Mouse (Mus musculus): ENCODE data around the gene Pp2d1. TPM values are rescaled to one million over a fixed set of nuclear protein-coding genes. Genes with fewer than 3 reads are reported as not detected.
"Not testable (repeated sequence)": the region's sequence is repeated elsewhere in the genome, so short reads cannot be mapped to it uniquely, and the experiment has no call there.

Pp2d1 gene
- polyA plus RNA-seq, 1 experiment from 2014 or later = 0.26 TPM

- no peak for ATAC-seq (ENCODE audit: borderline replicate concordance, extremely low read depth, low FRiP score, low TSS enrichment)
- Histone ChIP-seq H3K36me3 (no peaks in the 10 kb centered on the region), H3K4me2 (no peak overlapping the region), H3K27ac (no peak overlapping the region), H3K9ac (no peak overlapping the region), H3K9me3 (no peaks in the 10 kb centered on the region), H3K4me3 (no peak overlapping the region), H3K27me3 (no peaks in the 10 kb centered on the region), H3K4me1 (0 out of 2 replicates have a peak, but pooled peaks cover 3% of the 10 kb centered on the region)
- 78% methylated on average over 2 of the region's 2 CpGs for WGBS
Measured at GRCm38 (mm10) chr17:53577151-53577550, 37.9 kb upstream of the Pp2d1 start.

DNA sequence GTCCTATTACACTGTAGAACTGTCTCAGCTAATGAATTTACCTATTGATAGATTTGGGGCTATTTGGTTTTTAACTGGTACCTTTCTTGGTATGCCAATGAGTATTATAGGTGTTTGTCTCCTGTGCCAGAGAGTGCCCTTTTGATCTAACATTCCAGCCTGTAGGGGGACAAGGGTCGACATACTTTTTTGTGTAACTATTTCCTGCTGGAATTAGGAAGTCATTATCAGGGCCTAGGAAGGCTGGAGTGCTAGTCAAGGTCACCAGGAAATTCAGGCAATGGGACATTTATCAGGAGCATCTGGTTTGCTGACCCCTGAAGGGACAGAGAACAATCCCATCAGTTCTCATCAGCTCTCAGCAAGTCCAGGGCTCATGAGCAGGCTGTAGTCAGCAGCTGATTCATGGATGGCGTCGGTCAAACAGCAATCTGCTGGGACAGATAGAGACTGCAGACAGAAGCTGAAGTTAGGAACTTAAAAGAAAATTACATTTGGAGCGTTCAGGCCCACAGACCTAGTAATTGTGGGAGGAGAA, 33.8 kb upstream of the Pp2d1 start:
- ATAC-seq (ENCODE audit: borderline replicate concordance, extremely low read depth, low FRiP score, low TSS enrichment) = no peak
- 56% methylated on average over 4 of the region's 4 CpGs for WGBS
- peaks cover 25% of the 10 kb centered on the region for H3K4me1 ChIP-seq

GRCm38 (mm10) chr17:53570932-53571331, 31.7 kb upstream of the Pp2d1 start:
- H3K9ac ChIP-seq; H3K4me2 ChIP-seq; H3K4me3 ChIP-seq; H3K27me3 ChIP-seq; H3K36me3 ChIP-seq; ATAC-seq (ENCODE audit: borderline replicate concordance, extremely low read depth, low FRiP score, low TSS enrichment); H3K9me3 ChIP-seq: not testable (repeated sequence)
- Histone ChIP-seq H3K27ac (peak overlapping the region; percentile 26; the same call in 1 of the 2 replicates), H3K4me1 (peaks cover 27% of the 10 kb centered on the region)
- 89% methylated on average over 5 of the region's 5 CpGs for WGBS

More for the DNA sequence above, 33.8 kb upstream of the Pp2d1 start:
- Histone ChIP-seq H3K27me3 (no peaks in the 10 kb centered on the region), H3K9me3 (no peaks in the 10 kb centered on the region), H3K27ac (no peak overlapping the region), H3K4me2 (no peak overlapping the region), H3K36me3 (no peaks in the 10 kb centered on the region), H3K4me3 (no peak overlapping the region), H3K9ac (no peak overlapping the region)

- H3K4me3 ChIP-seq = no peak overlapping the region
- 31% methylated on average over 10 of the region's 10 CpGs for WGBS
- peak overlapping the region; percentile 98 for H3K4me2 ChIP-seq
- no peaks in the 10 kb centered on the region for H3K36me3 ChIP-seq
- H3K27ac ChIP-seq = peak overlapping the region; percentile 26
- no peak overlapping the region for H3K9ac ChIP-seq
- H3K9me3 ChIP-seq = no peaks in the 10 kb centered on the region
- peaks cover 30% of the 10 kb centered on the region for H3K4me1 ChIP-seq
- H3K27me3 ChIP-seq = no peaks in the 10 kb centered on the region
- no peak for ATAC-seq (ENCODE audit: borderline replicate concordance, extremely low read depth, low FRiP score, low TSS enrichment)
Measured at GRCm38 (mm10) chr17:53570361-53570875, 31.2 kb upstream of the Pp2d1 start.

- no peak overlapping the region for H3K9ac ChIP-seq
- H3K4me3 ChIP-seq = peak overlapping the region; percentile 9
- H3K4me1 ChIP-seq = peaks cover 30% of the 10 kb centered on the region
- no peaks in the 10 kb centered on the region for H3K27me3 ChIP-seq
- peak overlapping the region; percentile 26 for H3K27ac ChIP-seq
- H3K4me2 ChIP-seq = peak overlapping the region; percentile 98
- 11% methylated on average over 6 of the region's 6 CpGs for WGBS
- H3K9me3 ChIP-seq = no peaks in the 10 kb centered on the region
- no peaks in the 10 kb centered on the region for H3K36me3 ChIP-seq
- no peak for ATAC-seq (ENCODE audit: borderline replicate concordance, extremely low read depth, low FRiP score, low TSS enrichment)
Measured at GRCm38 (mm10) chr17:53569829-53570228, 30.6 kb upstream of the Pp2d1 start.

- H3K4me2 ChIP-seq = peak overlapping the region; percentile 98
- ATAC-seq (ENCODE audit: borderline replicate concordance, extremely low read depth, low FRiP score, low TSS enrichment) = no peak
- no peaks in the 10 kb centered on the region for H3K27me3 ChIP-seq
- no peaks in the 10 kb centered on the region for H3K9me3 ChIP-seq
- peaks cover 30% of the 10 kb centered on the region for H3K4me1 ChIP-seq
- WGBS = 36% methylated on average over 8 of the region's 8 CpGs
- H3K36me3 ChIP-seq = no peaks in the 10 kb centered on the region
- peak overlapping the region; percentile 96; the same call in 1 of the 2 replicates for H3K27ac ChIP-seq
- peak overlapping the region; percentile 82 for H3K9ac ChIP-seq
- H3K4me3 ChIP-seq = peak overlapping the region; percentile 88
Measured at GRCm38 (mm10) chr17:53568734-53569386, 29.6 kb upstream of the Pp2d1 start.

DNA sequence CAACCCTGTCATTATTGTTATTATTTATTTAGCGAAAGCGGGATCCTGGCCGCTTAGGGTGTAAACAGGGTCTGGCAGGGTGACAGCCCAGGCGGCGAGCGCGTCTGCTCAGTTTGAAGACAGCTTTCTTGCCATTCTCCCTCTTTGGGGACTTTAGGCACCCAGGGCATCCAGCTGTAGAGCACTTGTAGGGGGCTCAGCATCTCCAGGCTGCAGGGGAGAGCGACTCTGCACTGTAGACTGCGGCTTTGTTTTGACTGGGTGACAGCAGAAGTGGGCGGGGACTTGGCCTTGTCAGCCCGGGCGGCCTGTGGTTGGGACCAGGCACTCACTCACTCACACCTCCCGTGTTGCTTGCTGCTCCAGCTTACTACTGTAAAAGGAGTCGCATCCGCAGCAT, 28.9 kb upstream of the Pp2d1 start:
- Histone ChIP-seq H3K4me3 (peak overlapping the region; percentile 88), H3K36me3 (no peaks in the 10 kb centered on the region), H3K4me2 (peak overlapping the region; percentile 98), H3K9ac (peak overlapping the region; percentile 82), H3K4me1 (peaks cover 30% of the 10 kb centered on the region), H3K27me3 (no peaks in the 10 kb centered on the region), H3K27ac (peak overlapping the region; percentile 96), H3K9me3 (no peaks in the 10 kb centered on the region)
- ATAC-seq (ENCODE audit: borderline replicate concordance, extremely low read depth, low FRiP score, low TSS enrichment) = peak; percentile 86
- 1% methylated on average over 15 of the region's 15 CpGs for WGBS

DNA sequence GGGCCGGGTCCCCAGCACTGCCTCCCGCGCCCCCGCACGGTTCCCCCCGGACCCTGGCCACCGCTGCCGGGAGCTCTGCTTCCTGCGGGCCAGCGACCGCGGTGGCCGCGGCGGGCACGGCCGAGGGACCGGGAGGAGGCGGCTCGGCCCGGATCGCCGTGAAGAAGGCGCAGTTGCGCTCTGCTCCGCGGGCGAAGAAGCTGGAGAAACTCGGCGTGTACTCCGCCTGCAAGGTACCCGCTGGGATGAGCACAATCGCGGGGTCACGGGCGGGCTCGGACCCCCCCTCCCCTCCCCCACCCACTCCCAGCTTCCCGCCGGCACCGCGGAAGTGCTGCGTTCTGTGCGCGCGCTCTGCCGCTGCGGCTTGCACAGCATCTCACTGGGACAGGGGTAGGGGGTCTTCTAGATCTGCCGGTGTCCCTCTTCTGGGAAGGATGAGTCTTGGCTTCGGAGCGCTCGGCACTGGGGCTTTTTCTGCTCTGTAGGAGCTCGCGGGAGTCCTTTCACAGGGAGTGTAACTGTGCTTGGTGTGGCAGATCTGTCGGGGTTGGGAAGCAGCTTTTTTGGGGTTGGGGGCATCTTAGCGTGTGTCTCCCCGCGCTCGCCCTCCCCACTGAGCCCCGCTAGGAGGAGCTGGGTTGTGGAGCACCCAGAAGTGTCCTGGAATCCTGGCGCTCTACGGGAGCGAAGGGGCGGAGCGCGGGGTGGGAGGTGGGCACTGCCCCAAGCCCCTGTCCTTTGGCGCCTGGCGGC, 28.3 kb upstream of the Pp2d1 start:
- Histone ChIP-seq H3K9me3 (no peaks in the 10 kb centered on the region), H3K4me3 (peak overlapping the region; percentile 88), H3K4me2 (peak overlapping the region; percentile 98), H3K9ac (peak overlapping the region; percentile 82), H3K27me3 (no peaks in the 10 kb centered on the region), H3K4me1 (peaks cover 30% of the 10 kb centered on the region), H3K36me3 (no peaks in the 10 kb centered on the region), H3K27ac (peak overlapping the region; percentile 96)
- under 1% methylated on average over 66 of the region's 67 CpGs for WGBS
- ATAC-seq (ENCODE audit: borderline replicate concordance, extremely low read depth, low FRiP score, low TSS enrichment) = peak; percentile 61

- peak overlapping the region; percentile 98 for H3K4me2 ChIP-seq
- H3K36me3 ChIP-seq = no peaks in the 10 kb centered on the region
- H3K4me1 ChIP-seq = peaks cover 30% of the 10 kb centered on the region
- peak overlapping the region; percentile 82 for H3K9ac ChIP-seq
- no peaks in the 10 kb centered on the region for H3K9me3 ChIP-seq
- H3K27me3 ChIP-seq = no peaks in the 10 kb centered on the region
- ATAC-seq (ENCODE audit: borderline replicate concordance, extremely low read depth, low FRiP score, low TSS enrichment) = peak; percentile 50
- WGBS = under 1% methylated on average over 35 of the region's 51 CpGs
- H3K27ac ChIP-seq = peak overlapping the region; percentile 96
- peak overlapping the region; percentile 88 for H3K4me3 ChIP-seq
Measured at GRCm38 (mm10) chr17:53566919-53567345, 27.7 kb upstream of the Pp2d1 start.

DNA sequence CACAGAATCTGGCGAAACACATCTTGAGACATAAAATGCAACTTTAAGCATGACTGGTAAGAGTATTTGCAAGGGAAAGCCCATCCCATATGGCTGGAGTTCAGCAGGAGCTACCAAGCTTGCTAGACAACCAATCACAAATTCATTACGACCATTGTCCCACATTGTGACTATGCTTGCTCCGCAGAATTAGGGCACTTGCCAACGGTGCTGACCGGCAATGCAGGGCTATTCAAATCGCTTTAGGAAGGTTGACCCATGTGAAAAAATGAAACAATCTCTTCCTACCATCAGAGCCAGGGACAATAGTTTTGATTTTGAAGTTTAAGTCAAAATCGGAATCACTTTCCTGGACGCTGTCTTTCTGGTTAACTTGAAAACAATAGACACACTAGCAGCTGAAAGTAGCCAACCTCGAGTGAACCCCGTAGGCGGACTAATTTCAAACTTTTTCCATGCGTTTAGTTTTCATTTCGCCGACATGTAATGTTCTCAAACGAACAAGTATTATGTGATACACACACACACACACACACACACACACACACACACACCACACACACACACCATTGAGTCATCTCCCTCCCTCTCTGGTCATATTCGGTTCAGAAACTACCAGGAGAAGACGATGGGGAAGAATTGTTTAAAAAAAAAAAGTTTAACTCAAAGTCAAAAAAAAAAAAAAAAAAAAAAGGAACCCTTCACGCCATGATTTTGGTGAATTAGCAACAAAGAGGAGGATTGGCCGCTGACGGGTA, 27.1 kb upstream of the Pp2d1 start, which contains the start of gene Kat2b:
Gene Kat2b, plus strand, starts transcription at position 701 of the 758 bp plus-strand sequence.
- no peaks in the 10 kb centered on the region for H3K27me3 ChIP-seq
- peak within 1 kb of the TSS; percentile 82 for H3K9ac ChIP-seq
- WGBS = 2% methylated on average over 20 of the region's 20 CpGs
- no peaks in the 10 kb centered on the region for H3K36me3 ChIP-seq
- H3K9me3 ChIP-seq = no peaks in the 10 kb centered on the region
- peak within 1 kb of the TSS; percentile 96 for H3K27ac ChIP-seq
- ATAC-seq (ENCODE audit: borderline replicate concordance, extremely low read depth, low FRiP score, low TSS enrichment) = no peak
- H3K4me1 ChIP-seq = peaks cover 30% of the 10 kb centered on the region
- peak within 1 kb of the TSS; percentile 98 for H3K4me2 ChIP-seq
- peak within 1 kb of the TSS; percentile 88 for H3K4me3 ChIP-seq

DNA sequence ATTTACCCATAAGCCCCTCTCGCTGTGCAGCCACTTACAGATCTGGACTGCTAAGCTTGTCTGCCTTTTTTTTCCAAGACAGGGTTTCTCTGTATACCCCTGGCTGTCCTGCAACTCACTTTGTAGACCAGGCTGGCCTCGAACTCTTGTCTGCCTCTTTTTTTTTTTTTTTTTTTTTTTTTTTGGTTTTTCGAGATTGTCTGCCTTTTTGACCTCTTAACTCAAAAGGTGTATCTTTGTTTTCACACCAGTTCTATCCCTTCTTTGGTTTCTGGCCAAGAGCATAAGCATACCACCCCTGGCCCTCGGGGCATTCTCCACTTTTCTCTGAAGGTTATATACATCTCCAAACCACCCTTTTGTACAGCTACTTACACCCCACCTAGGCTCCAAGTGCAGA, 25.6 kb upstream of the Pp2d1 start:
- no peak for ATAC-seq (ENCODE audit: borderline replicate concordance, extremely low read depth, low FRiP score, low TSS enrichment)
- Histone ChIP-seq H3K4me1 (peaks cover 21% of the 10 kb centered on the region), H3K36me3 (no peaks in the 10 kb centered on the region), H3K9me3 (no peaks in the 10 kb centered on the region), H3K4me2 (no peak overlapping the region), H3K27me3 (no peaks in the 10 kb centered on the region), H3K4me3 (no peak overlapping the region), H3K27ac (no peak overlapping the region), H3K9ac (no peak overlapping the region)
- 80% methylated on average over 4 of the region's 4 CpGs for WGBS

Data from lung, embryonic 15.5 days (tissue).